Mouse (Mus musculus): Measurements from ENCODE around the gene Ift74. TPM values are rescaled to one million over a fixed set of nuclear protein-coding genes. Genes with fewer than 3 reads are reported as not detected.
A peak's percentile ranks its signal among the peaks of the same experiment; 100 is the strongest.

Gene Ift74
- total and polyA plus RNA-seq, 2 experiments: 0.33 to 3.6 TPM

- no peak for DNase-seq (ENCODE audit: extremely low read depth, low read depth, low spot score)
- Histone ChIP-seq H3K4me1 (ENCODE audit: control insufficient read depth, insufficient read depth, low read length) (no peaks in the 10 kb centered on the region), H3K9ac (ENCODE audit: low read depth, low read length) (no peak overlapping the region), H3K4me3 (ENCODE audit: insufficient read depth, low read depth, low read length) (no peak overlapping the region), H3K36me3 (ENCODE audit: control insufficient read depth, insufficient read depth, low read length) (no peaks in the 10 kb centered on the region), H3K79me2 (ENCODE audit: control insufficient read depth, insufficient read depth, low read length) (no peaks in the 10 kb centered on the region), H3K27me3 (ENCODE audit: control insufficient read depth, insufficient read depth, low read length) (no peaks in the 10 kb centered on the region), H3K27ac (replicated peaks; ENCODE audit: insufficient read depth, low read depth, low read length) (no peak overlapping the region)
- TF ChIP-seq POLR2A (IDR thresholded peaks at IDR 0.05; ENCODE audit: extremely low read depth, insufficient read depth, low read length) (no peak), CTCF (IDR thresholded peaks at IDR 0.05; ENCODE audit: low read depth, low read length) (no peak)
- 91% methylated on average over 2 of the region's 2 CpGs for WGBS
These were observed 77.9 kb downstream of the Ift74 start for GRCm38 (mm10) chr4:94692175-94692574.

- no peaks in the 10 kb centered on the region for H3K79me2 ChIP-seq (ENCODE audit: control insufficient read depth, insufficient read depth, low read length)
- H3K27ac ChIP-seq (replicated peaks; ENCODE audit: insufficient read depth, low read depth, low read length): no peak overlapping the region
- H3K4me1 ChIP-seq (ENCODE audit: control insufficient read depth, insufficient read depth, low read length): no peaks in the 10 kb centered on the region
- H3K4me3 ChIP-seq (ENCODE audit: insufficient read depth, low read depth, low read length): no peak overlapping the region
- H3K27me3 ChIP-seq (ENCODE audit: control insufficient read depth, insufficient read depth, low read length): no peaks in the 10 kb centered on the region
- peak; percentile 50 for DNase-seq (ENCODE audit: extremely low read depth, low read depth, low spot score)
- 37% methylated on average over 3 of the region's 3 CpGs for WGBS
- no peaks in the 10 kb centered on the region for H3K36me3 ChIP-seq (ENCODE audit: control insufficient read depth, insufficient read depth, low read length)
- TF ChIP-seq CTCF (IDR thresholded peaks at IDR 0.05; ENCODE audit: low read depth, low read length) (no peak), POLR2A (IDR thresholded peaks at IDR 0.05; ENCODE audit: extremely low read depth, insufficient read depth, low read length) (no peak)
- no peak overlapping the region for H3K9ac ChIP-seq (ENCODE audit: low read depth, low read length)
These were observed 82.1 kb downstream of the Ift74 start for GRCm38 (mm10) chr4:94696368-94696767.

DNA sequence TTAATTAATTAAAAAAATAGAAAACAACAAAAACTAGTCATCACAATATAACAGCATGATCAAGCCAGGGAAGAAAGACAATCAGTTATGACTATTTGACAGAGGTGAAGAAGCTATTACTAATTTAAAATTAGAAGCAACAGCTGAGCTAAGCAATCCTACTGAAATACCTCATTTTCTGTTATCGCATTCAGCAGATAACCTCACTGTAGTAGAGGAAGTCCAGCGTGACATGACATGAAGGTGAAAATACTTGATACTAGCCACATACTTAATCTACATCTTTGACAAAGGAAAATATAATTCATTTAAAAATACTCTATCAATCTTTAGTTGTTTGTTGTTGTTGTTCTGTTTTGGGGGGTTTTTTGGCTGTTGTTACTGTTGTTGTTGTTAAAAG lies 96.7 kb downstream of the Ift74 start:
- no peak overlapping the region for H3K27ac ChIP-seq (replicated peaks; ENCODE audit: insufficient read depth, low read depth, low read length)
- no peak overlapping the region for H3K9ac ChIP-seq (ENCODE audit: low read depth, low read length)
- no peak for DNase-seq (ENCODE audit: extremely low read depth, low read depth, low spot score)
- 83% methylated on average over 2 of the region's 2 CpGs for WGBS
- H3K79me2 ChIP-seq (ENCODE audit: control insufficient read depth, insufficient read depth, low read length): no peaks in the 10 kb centered on the region
- H3K4me3 ChIP-seq (ENCODE audit: insufficient read depth, low read depth, low read length): no peak overlapping the region
- TF ChIP-seq POLR2A (IDR thresholded peaks at IDR 0.05; ENCODE audit: extremely low read depth, insufficient read depth, low read length) (no peak), CTCF (IDR thresholded peaks at IDR 0.05; ENCODE audit: low read depth, low read length) (no peak)
- no peaks in the 10 kb centered on the region for H3K36me3 ChIP-seq (ENCODE audit: control insufficient read depth, insufficient read depth, low read length)
- H3K4me1 ChIP-seq (ENCODE audit: control insufficient read depth, insufficient read depth, low read length): no peaks in the 10 kb centered on the region
- H3K27me3 ChIP-seq (ENCODE audit: control insufficient read depth, insufficient read depth, low read length): no peaks in the 10 kb centered on the region

GRCm38 (mm10) chr4:94711426-94711825 lies 97.1 kb downstream of the Ift74 start:
- no peak overlapping the region for H3K27ac ChIP-seq (replicated peaks; ENCODE audit: insufficient read depth, low read depth, low read length)
- DNase-seq (ENCODE audit: extremely low read depth, low read depth, low spot score): no peak
- H3K4me1 ChIP-seq (ENCODE audit: control insufficient read depth, insufficient read depth, low read length): no peaks in the 10 kb centered on the region
- no peaks in the 10 kb centered on the region for H3K27me3 ChIP-seq (ENCODE audit: control insufficient read depth, insufficient read depth, low read length)
- no peak overlapping the region for H3K4me3 ChIP-seq (ENCODE audit: insufficient read depth, low read depth, low read length)
- WGBS: 70% methylated on average over 4 of the region's 4 CpGs
- no peaks in the 10 kb centered on the region for H3K79me2 ChIP-seq (ENCODE audit: control insufficient read depth, insufficient read depth, low read length)
- TF ChIP-seq POLR2A (IDR thresholded peaks at IDR 0.05; ENCODE audit: extremely low read depth, insufficient read depth, low read length): no peak
- H3K9ac ChIP-seq (ENCODE audit: low read depth, low read length): no peak overlapping the region
- no peaks in the 10 kb centered on the region for H3K36me3 ChIP-seq (ENCODE audit: control insufficient read depth, insufficient read depth, low read length)

- DNase-seq (ENCODE audit: extremely low read depth, low read depth, low spot score): no peak
- TF ChIP-seq CTCF (IDR thresholded peaks at IDR 0.05; ENCODE audit: low read depth, low read length) (no peak), POLR2A (IDR thresholded peaks at IDR 0.05; ENCODE audit: extremely low read depth, insufficient read depth, low read length) (no peak)
- no peak overlapping the region for H3K4me3 ChIP-seq (ENCODE audit: insufficient read depth, low read depth, low read length)
- no peaks in the 10 kb centered on the region for H3K79me2 ChIP-seq (ENCODE audit: control insufficient read depth, insufficient read depth, low read length)
- no peak overlapping the region for H3K27ac ChIP-seq (replicated peaks; ENCODE audit: insufficient read depth, low read depth, low read length)
- no peaks in the 10 kb centered on the region for H3K36me3 ChIP-seq (ENCODE audit: control insufficient read depth, insufficient read depth, low read length)
- no peaks in the 10 kb centered on the region for H3K27me3 ChIP-seq (ENCODE audit: control insufficient read depth, insufficient read depth, low read length)
- no peak overlapping the region for H3K9ac ChIP-seq (ENCODE audit: low read depth, low read length)
- H3K4me1 ChIP-seq (ENCODE audit: control insufficient read depth, insufficient read depth, low read length): no peaks in the 10 kb centered on the region
These were observed 99.5 kb downstream of the Ift74 start for GRCm38 (mm10) chr4:94713741-94714140.

DNA sequence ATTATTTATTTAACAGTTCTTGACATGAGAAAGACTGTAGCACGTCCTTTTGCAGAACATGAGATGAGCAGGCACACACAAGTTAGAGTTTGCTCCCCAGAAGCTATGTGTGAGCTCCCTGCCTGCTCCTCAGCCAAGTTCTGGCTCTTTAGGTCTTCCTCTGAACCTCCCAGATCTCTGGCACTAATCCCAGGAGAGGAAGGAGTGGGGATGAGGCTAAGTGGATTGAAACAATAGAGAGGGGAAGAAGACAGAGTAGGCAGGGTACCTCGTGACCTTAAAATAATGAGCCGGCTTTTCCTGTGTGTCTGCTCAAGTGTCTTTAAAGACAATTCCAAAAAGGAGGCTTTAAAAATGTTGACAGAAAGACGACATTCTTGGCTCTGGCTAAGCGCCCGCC lies 100.9 kb downstream of the Ift74 start:
- WGBS: 51% methylated on average over 6 of the region's 6 CpGs

More for the DNA sequence above, 100.9 kb downstream of the Ift74 start:
- Histone ChIP-seq H3K36me3 (ENCODE audit: control insufficient read depth, insufficient read depth, low read length) (no peaks in the 10 kb centered on the region), H3K27ac (replicated peaks; ENCODE audit: insufficient read depth, low read depth, low read length) (peak overlapping the region; percentile 39; the same call in 1 of the 2 replicates), H3K4me3 (ENCODE audit: insufficient read depth, low read depth, low read length) (0 out of 2 replicates have a peak overlapping the region, but pooled peaks have one; percentile 11), H3K27me3 (ENCODE audit: control insufficient read depth, insufficient read depth, low read length) (no peaks in the 10 kb centered on the region), H3K79me2 (ENCODE audit: control insufficient read depth, insufficient read depth, low read length) (no peaks in the 10 kb centered on the region), H3K4me1 (ENCODE audit: control insufficient read depth, insufficient read depth, low read length) (no peaks in the 10 kb centered on the region), H3K9ac (ENCODE audit: low read depth, low read length) (no peak overlapping the region)
- no peak for TF ChIP-seq POLR2A (IDR thresholded peaks at IDR 0.05; ENCODE audit: extremely low read depth, insufficient read depth, low read length)
- TF ChIP-seq CTCF (IDR thresholded peaks at IDR 0.05; ENCODE audit: low read depth, low read length): no peak
- DNase-seq (ENCODE audit: extremely low read depth, low read depth, low spot score): no peak

Data from liver, adult 2 months (tissue).